Mouse (Mus musculus) testis, postnatal 10 days (tissue): ENCODE measurements around the gene Cyp2j5.
A peak's percentile ranks its signal among the peaks of the same experiment; 100 is the strongest.
"Not testable (repeated sequence)": the region's sequence is repeated elsewhere in the genome, so short reads cannot be mapped to it uniquely, and the experiment has no call there.

Experiments
- DNase-seq: peaks from one replicate; pipeline ENCODE4 v3.0.0; 2021; ENCODE audit warnings: low spot score

Gene Cyp2j5

GRCm38 (mm10) chr4:96663991-96664390, at the start of gene Cyp2j5:
TSS of gene Cyp2j5 (minus strand) at chr4:96664154.
- DNase-seq: no peak

GRCm38 (mm10) chr4:96705281-96705951, 41.5 kb upstream of the Cyp2j5 start:
- peak; percentile 69 for DNase-seq

GRCm38 (mm10) chr4:96698218-96698561, 34.2 kb upstream of the Cyp2j5 start:
- no peak for DNase-seq

GRCm38 (mm10) chr4:96697511-96698217, 33.7 kb upstream of the Cyp2j5 start:
- no peak for DNase-seq

- DNase-seq: peak; percentile 66
These were observed 32.8 kb upstream of the Cyp2j5 start for GRCm38 (mm10) chr4:96696614-96697360.

- no peak for DNase-seq
These were observed 23.4 kb upstream of the Cyp2j5 start for GRCm38 (mm10) chr4:96687358-96687803.

GRCm38 (mm10) chr4:96683474-96683873, 19.5 kb upstream of the Cyp2j5 start:
- no peak for DNase-seq

GRCm38 (mm10) chr4:96680966-96681365, 17.0 kb upstream of the Cyp2j5 start:
- DNase-seq: no peak

GRCm38 (mm10) chr4:96680233-96680632, 16.3 kb upstream of the Cyp2j5 start:
- DNase-seq: peak; percentile 58

GRCm38 (mm10) chr4:96664668-96665454, 907 bp upstream of the Cyp2j5 start:
- no peak for DNase-seq

- DNase-seq: no peak
These were observed 28.5 kb downstream of the Cyp2j5 start for GRCm38 (mm10) chr4:96635455-96635854.

- no peak for DNase-seq
These were observed 41.5 kb downstream of the Cyp2j5 start for GRCm38 (mm10) chr4:96622474-96622873.

- DNase-seq: peak; percentile 70
These were observed 72.2 kb downstream of the Cyp2j5 start for GRCm38 (mm10) chr4:96591791-96592150.

GRCm38 (mm10) chr4:96590911-96591790, 72.8 kb downstream of the Cyp2j5 start, which contains the start of gene Cyp2j9:
TSS of gene Cyp2j9 (minus strand) at chr4:96591578.
- peak; percentile 75 for DNase-seq

- DNase-seq: no peak
These were observed 82.4 kb downstream of the Cyp2j5 start for GRCm38 (mm10) chr4:96581425-96582088.

GRCm38 (mm10) chr4:96580351-96580750, 83.6 kb downstream of the Cyp2j5 start:
- not testable (repeated sequence) for DNase-seq
